Mouse (Mus musculus) G1E (cell line): ENCODE results near the gene Adsl.

Source experiments
- CTCF ChIP-seq: IDR thresholded peaks from 2 replicates; pipeline ENCODE4 v1.5.1; 2012; ENCODE audit warnings: low read depth, low read length, inconsistent platforms, mixed read lengths
- TAL1 ChIP-seq: conservative IDR thresholded peaks from 2 replicates; pipeline ENCODE4 v1.6.1; 2012; ENCODE audit warnings: low read depth, low read length, inconsistent platforms, mixed read lengths

DNA sequence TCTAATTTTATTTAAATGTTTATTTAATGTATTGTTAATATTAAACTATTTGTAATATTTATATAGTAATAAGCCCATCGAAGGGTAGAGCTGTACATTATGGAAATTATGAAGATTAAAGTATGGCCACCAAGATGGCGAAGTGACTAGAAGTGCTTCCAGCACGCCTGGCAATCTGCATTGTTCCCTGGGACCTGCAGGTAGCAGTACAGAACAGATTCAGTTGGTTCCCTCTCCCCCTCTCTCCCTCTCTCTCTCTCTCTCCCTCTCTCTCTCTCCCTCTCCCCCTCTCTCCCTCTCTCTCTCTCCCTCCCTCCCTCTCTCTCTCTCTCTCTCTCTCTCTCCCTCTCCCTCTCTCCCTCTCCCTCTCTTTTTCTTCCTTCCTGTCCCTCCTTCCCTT, 38.1 kb upstream of the Adsl start:
- TF ChIP-seq CTCF (no peak), TAL1 (no peak)
